Mouse (Mus musculus): ENCODE measurements around the gene Tpt1.

DNA sequence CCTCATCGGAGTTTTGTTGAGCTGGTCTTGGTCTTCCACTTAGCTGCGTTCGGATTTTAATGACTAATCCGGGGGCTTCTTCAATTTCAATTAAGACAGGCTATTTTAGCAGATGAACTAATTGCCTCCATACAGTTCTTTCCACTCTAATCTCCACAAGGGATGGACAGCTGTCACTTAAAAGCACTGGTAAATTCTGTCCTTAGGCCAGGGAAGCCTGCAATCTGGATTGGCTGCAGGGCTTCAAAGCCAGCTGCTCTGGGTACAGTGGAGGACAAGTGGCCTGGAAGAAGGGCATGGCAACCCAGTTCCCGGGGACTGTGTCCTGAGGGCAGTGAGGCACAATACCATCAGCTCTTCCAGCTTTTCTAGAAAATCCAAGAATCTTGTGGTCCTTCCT, 26.2 kb downstream of the Tpt1 start:
- TF ChIP-seq CTCF (IDR thresholded peaks at IDR 0.05; ENCODE audit: low read depth), result no peak
- no peak for TF ChIP-seq EP300 (IDR thresholded peaks at IDR 0.05; ENCODE audit: low read depth)

All from liver, embryonic 14.5 days (tissue).